Mouse (Mus musculus) stomach, postnatal 0 days (tissue): ENCODE data around the gene Slc25a51. TPM values are rescaled to one million over a fixed set of nuclear protein-coding genes. Genes with fewer than 3 reads are reported as not detected.

Source experiments
- ATAC-seq: fragments of 200-750 bp; cut with Nextera tagmentation; 2 replicates; pipeline ENCODE4 v1.8.0; 2017; ENCODE audit not compliant: low FRiP score, low TSS enrichment
- DNase-seq: peaks from one replicate; pipeline ENCODE4 v3.0.0-alpha.2; 2016; ENCODE audit warnings: low spot score
- H3K27ac ChIP-seq: fragments of 300-500 bp; sonication (generic); replicated peaks from 2 replicates; pipeline ENCODE4 v1.5.1; 2014; ENCODE audit warnings: mild to moderate bottlenecking, control low read depth
- H3K27me3 ChIP-seq: fragments of 300-500 bp; sonication (generic); 2 replicates; pipeline ENCODE4 v1.6.1; 2014; ENCODE audit warnings: low read length; ENCODE audit not compliant: control insufficient read depth, insufficient read depth
- H3K36me3 ChIP-seq: fragments of 300-500 bp; sonication (generic); 2 replicates; pipeline ENCODE4 v1.6.1; 2014; ENCODE audit warnings: low read length, mixed read lengths; ENCODE audit not compliant: control insufficient read depth, insufficient read depth
- H3K4me1 ChIP-seq: fragments of 300-500 bp; sonication (generic); replicated peaks from 2 replicates; pipeline ENCODE4 v1.6.1; 2014; ENCODE audit warnings: antibody characterized with exemption; ENCODE audit not compliant: control insufficient read depth, insufficient read depth
- H3K4me2 ChIP-seq: fragments of 300-500 bp; sonication (generic); replicated peaks from 2 replicates; pipeline ENCODE4 v1.6.1; 2014; ENCODE audit warnings: low read depth, mild to moderate bottlenecking, control low read depth, moderate library complexity
- H3K4me3 ChIP-seq: fragments of 300-500 bp; sonication (generic); 2 replicates; pipeline ENCODE4 v1.5.1; 2014; ENCODE audit warnings: low read depth, low read length, control low read depth
- H3K9ac ChIP-seq: fragments of 300-500 bp; sonication (generic); 2 replicates; pipeline ENCODE4 v1.6.1; 2014; ENCODE audit warnings: mild to moderate bottlenecking, low read length, control low read depth, mixed read lengths
- H3K9me3 ChIP-seq: fragments of 300-500 bp; sonication (generic); 2 replicates; pipeline ENCODE4 v1.6.1; 2016; ENCODE audit warnings: low read length; ENCODE audit not compliant: control insufficient read depth
- CTCF ChIP-seq: IDR thresholded peaks from 2 replicates; pipeline ENCODE4 v1.5.1; 2016; ENCODE audit warnings: antibody characterized with exemption, low read depth, mild to moderate bottlenecking, moderate library complexity
- EP300 ChIP-seq: optimal IDR thresholded peaks from 2 replicates; pipeline ENCODE3; 2016; ENCODE audit warnings: antibody characterized with exemption
- WGBS: fragments of 180-500 bp; shearing (Covaris S2); extraction: QIAGEN DNeasy Blood & Tissue Kit; methylation state at CpG from one replicate; pipeline ENCODE4 v1.1.7; 2014; 5-methylcytosine and 5-hydroxymethylcytosine counted together
- polyA plus RNA-seq: library from polyadenylated mRNA; unstranded; fragments of >200 nt; fragmentation: Nextera tagmentation; extraction: Ambion mirVana; gene quantifications from 2 replicates; pipeline ENCODE4 v1.2.1, GENCODE M21; 2015

Slc25a51 gene
- polyA plus RNA-seq, 1 experiment from 2014 or later = 40.5 TPM

DNA sequence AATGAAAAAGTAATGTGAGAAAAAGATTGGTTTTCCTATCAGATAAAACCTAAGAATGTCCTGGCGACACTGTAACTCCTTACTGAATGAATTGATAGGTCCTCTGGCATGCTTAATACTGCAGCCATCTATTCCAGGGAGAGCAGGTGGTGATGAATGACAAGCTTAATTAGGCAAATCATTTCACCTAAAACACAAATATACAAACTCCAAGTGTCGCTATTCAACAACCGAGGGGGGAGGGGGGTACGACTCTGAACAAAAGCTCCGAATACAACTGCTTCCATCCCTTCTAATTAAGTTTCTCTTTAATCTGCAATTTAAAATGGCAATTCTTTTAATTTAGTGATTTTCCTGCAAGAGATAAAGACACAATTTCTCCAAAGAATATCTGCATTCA, 40.4 kb upstream of the Slc25a51 start:
- Histone ChIP-seq H3K36me3 (no peaks in the 10 kb centered on the region; the same call in 1 of the 2 replicates), H3K4me3 (no peak overlapping the region), H3K4me1 (peaks cover 2% of the 10 kb centered on the region; the same call in 1 of the 2 replicates), H3K9me3 (no peaks in the 10 kb centered on the region), H3K9ac (no peak overlapping the region), H3K27me3 (no peaks in the 10 kb centered on the region), H3K4me2 (no peak overlapping the region), H3K27ac (no peak overlapping the region)
- 84% methylated on average over 5 of the region's 5 CpGs for WGBS
- no peak for TF ChIP-seq CTCF
- no peak for ATAC-seq
- DNase-seq = no peak

DNA sequence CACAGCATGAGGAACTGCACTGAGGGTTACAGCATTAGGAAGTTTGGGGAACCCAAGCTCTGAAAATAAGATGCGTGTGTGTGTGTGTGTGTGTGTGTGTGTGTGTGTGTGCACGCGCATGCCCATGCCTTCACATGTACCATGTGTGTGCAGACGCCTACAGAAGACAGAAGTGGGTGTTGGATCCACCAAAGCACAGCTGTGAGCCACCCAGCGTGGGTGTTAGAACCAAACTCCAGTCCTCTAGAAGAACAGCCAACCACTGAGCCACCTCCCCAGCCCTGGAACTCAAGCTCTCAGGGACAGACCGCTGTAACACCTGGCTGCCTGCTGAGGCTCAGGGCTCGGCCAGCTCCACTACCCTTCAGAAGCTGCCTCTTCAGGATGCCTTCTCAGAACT, 39.9 kb upstream of the Slc25a51 start:
- Histone ChIP-seq H3K9me3 (no peaks in the 10 kb centered on the region), H3K4me2 (no peak overlapping the region), H3K27me3 (no peaks in the 10 kb centered on the region), H3K4me3 (no peak overlapping the region), H3K27ac (no peak overlapping the region), H3K36me3 (no peaks in the 10 kb centered on the region; the same call in 1 of the 2 replicates), H3K9ac (no peak overlapping the region), H3K4me1 (peaks cover 2% of the 10 kb centered on the region; the same call in 1 of the 2 replicates)
- 83% methylated on average over 7 of the region's 7 CpGs for WGBS
- DNase-seq (no peak), ATAC-seq (no peak)
- TF ChIP-seq EP300 = no peak
- TF ChIP-seq CTCF = no peak

- Histone ChIP-seq H3K4me1 (no peaks in the 10 kb centered on the region), H3K27me3 (no peaks in the 10 kb centered on the region), H3K27ac (no peak overlapping the region), H3K9ac (no peak overlapping the region), H3K4me2 (no peak overlapping the region), H3K36me3 (peaks cover 6% of the 10 kb centered on the region; the same call in 1 of the 2 replicates), H3K4me3 (no peak overlapping the region), H3K9me3 (no peaks in the 10 kb centered on the region)
- WGBS = 91% methylated on average over 5 of the region's 5 CpGs
- TF ChIP-seq EP300 (no peak), CTCF (no peak)
- no peak for ATAC-seq
- no peak for DNase-seq
Observed at GRCm38 (mm10) chr4:45447196-45447595, 38.6 kb upstream of the Slc25a51 start.

DNA sequence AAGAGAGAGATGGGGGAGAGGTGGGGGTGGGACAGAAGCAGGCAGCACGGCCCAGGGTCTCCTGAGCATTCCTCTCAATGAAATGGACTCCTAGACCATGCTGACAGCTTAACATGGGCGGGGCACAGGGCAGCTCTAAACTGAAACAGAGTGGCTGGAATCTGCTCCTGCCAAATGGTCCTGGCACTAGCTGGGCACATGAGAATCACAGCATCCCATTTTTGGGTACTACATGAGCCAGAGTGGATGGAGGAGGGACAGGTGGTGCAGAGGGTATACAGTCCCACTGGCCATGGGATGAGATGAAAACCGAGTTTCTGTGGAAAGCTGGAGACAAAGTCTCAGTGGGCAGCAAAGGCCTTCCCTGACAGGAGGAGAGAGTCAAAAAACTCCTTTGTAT, 36.7 kb upstream of the Slc25a51 start:
- H3K27me3 ChIP-seq = no peaks in the 10 kb centered on the region
- DNase-seq (no peak), ATAC-seq (no peak)
- peaks cover 6% of the 10 kb centered on the region; the same call in 1 of the 2 replicates for H3K36me3 ChIP-seq
- no peak overlapping the region for H3K4me3 ChIP-seq
- H3K9me3 ChIP-seq = no peaks in the 10 kb centered on the region
- H3K9ac ChIP-seq = no peak overlapping the region
- no peak overlapping the region for H3K4me2 ChIP-seq
- 67% methylated on average over 3 of the region's 3 CpGs for WGBS
- no peak overlapping the region for H3K27ac ChIP-seq
- H3K4me1 ChIP-seq = no peaks in the 10 kb centered on the region
- no peak for TF ChIP-seq CTCF
- no peak for TF ChIP-seq EP300

- Histone ChIP-seq H3K27ac (no peak overlapping the region), H3K36me3 (peaks cover 6% of the 10 kb centered on the region; the same call in 1 of the 2 replicates), H3K4me1 (no peaks in the 10 kb centered on the region), H3K9ac (no peak overlapping the region), H3K4me3 (no peak overlapping the region), H3K27me3 (no peaks in the 10 kb centered on the region), H3K4me2 (no peak overlapping the region), H3K9me3 (no peaks in the 10 kb centered on the region)
- no peak for TF ChIP-seq CTCF
- TF ChIP-seq EP300 = no peak
- 66% methylated on average over 4 of the region's 4 CpGs for WGBS
- no peak for ATAC-seq
- DNase-seq = no peak
Observed at GRCm38 (mm10) chr4:45444813-45445212, 36.2 kb upstream of the Slc25a51 start.

- Histone ChIP-seq H3K36me3 (peaks cover 6% of the 10 kb centered on the region; the same call in 1 of the 2 replicates), H3K4me2 (no peak overlapping the region), H3K4me1 (no peaks in the 10 kb centered on the region), H3K4me3 (no peak overlapping the region), H3K9me3 (no peaks in the 10 kb centered on the region), H3K27ac (no peak overlapping the region), H3K9ac (no peak overlapping the region), H3K27me3 (no peaks in the 10 kb centered on the region)
- DNase-seq (no peak), ATAC-seq (no peak)
- WGBS = 86% methylated on average over 7 of the region's 7 CpGs
- TF ChIP-seq CTCF = no peak
- TF ChIP-seq EP300 = no peak
Observed at GRCm38 (mm10) chr4:45443652-45444051, 35.1 kb upstream of the Slc25a51 start.
